Mouse (Mus musculus) layer of hippocampus, postnatal 36 days (tissue): ENCODE results near the gene Gm17349. TPM values are rescaled to one million over a fixed set of nuclear protein-coding genes. Genes with fewer than 3 reads are reported as not detected.

Experiments used
- DNase-seq, 2 experiments: peaks; one replicate each; pipeline ENCODE4 v3.0.0; 2022
- total RNA-seq, 2 experiments: library from RNA; stranded (reverse); gene quantifications; 2 replicates each; pipeline ENCODE4 v1.2.3; 2021

Gm17349 gene
- total RNA-seq, 2 experiments from 2014 or later: 4.1 to 6.3 TPM

DNA sequence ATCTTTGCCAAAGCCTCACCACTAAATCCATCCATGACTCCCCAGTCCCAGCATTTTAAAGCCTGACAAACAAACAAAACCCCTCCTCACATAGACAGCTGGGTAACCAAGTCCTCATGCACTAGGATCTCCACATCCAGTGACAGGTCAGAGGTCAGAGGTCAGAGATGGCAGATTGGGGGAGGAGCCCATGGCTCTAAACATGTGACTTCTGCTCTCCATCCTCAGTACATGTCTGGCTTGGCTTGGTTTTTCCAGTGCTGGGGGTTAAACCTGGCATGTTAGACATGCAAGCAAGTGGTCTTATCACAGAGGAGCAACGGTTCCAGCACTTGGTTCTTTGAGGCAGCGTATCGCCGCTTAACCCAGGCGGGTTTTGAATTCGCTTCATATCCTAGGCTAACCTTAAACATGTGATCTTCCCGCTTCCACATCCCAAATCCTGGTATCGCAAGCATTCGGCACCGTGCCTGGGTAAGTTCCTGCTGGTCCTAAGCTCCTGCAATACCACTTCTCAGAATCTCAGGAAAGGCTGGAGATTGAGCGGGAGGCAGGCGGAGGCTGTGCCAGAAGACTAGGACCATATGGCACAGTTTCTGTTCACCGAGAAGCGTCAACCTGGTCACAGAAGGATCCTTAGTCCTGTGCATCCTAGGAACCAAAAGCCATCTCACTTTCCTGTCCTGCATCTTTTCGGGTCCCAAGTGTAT lies 44.0 kb downstream of the Gm17349 start:
- DNase-seq: no peak

- no peak for DNase-seq
These were observed 46.9 kb downstream of the Gm17349 start for GRCm38 (mm10) chr15:99658437-99658836.

DNA sequence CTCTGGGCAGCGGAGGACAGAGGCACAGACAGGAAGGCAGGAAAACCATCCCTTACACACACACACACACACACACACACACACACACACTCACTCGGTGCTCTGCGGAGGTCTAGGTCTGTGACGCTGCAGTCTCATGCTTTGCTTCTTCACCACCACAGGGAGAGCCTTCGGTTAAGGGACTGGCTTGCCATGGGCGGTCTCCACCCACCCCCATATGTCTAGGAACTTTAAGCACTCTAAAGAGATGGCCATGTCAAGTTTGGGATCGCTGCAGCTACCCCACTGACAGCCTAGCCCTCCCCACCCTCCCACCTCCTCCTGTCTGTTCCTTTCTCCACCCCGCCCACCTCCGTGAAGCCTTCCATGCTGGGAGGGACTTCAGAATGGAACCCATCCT lies 49.3 kb downstream of the Gm17349 start:
- DNase-seq: no peak

- DNase-seq: no peak
These were observed 51.4 kb downstream of the Gm17349 start for GRCm38 (mm10) chr15:99653876-99654275.

- no peak for DNase-seq
These were observed 52.0 kb downstream of the Gm17349 start for GRCm38 (mm10) chr15:99653291-99653690.

Other genes starting within 250 kb of the Gm17349 start
- gene Nckap5l, start 247.7 kb downstream of the Gm17349 start, total RNA-seq: 10 to 100 TPM; 20.3 to 20.9 TPM
- gene Bcdin3d, start 230.8 kb downstream of the Gm17349 start, total RNA-seq: 1 to 10 TPM; 3.9 to 5.0 TPM
- 100 to 1,000 TPM; 373 to 394 TPM for gene Faim2, start 177.3 kb downstream of the Gm17349 start, total RNA-seq
- not detected for gene Aqp2, start 126.4 kb downstream of the Gm17349 start, total RNA-seq
- gene Aqp5, start 114.7 kb downstream of the Gm17349 start, total RNA-seq: not detected
- gene Aqp6, start 104.1 kb downstream of the Gm17349 start, total RNA-seq: under 1 TPM in 1 of 2 experiments, not detected in 1; 0.25 TPM
- 1 to 10 TPM; 5.2 TPM for gene Racgap1, start 53.8 kb downstream of the Gm17349 start, total RNA-seq
- 10 to 100 TPM; 34.4 to 36.3 TPM for gene Asic1, start 35.1 kb downstream of the Gm17349 start, total RNA-seq
- 100 to 1,000 TPM; 106 to 109 TPM for gene Smarcd1, start 3.4 kb downstream of the Gm17349 start, total RNA-seq
- gene Gpd1, start 12.0 kb upstream of the Gm17349 start, total RNA-seq: 100 to 1,000 TPM; 135 to 146 TPM
- 100 to 1,000 TPM; 122 to 134 TPM for gene Cox14, start 20.1 kb upstream of the Gm17349 start, total RNA-seq
- gene Cers5, start 67.4 kb upstream of the Gm17349 start, total RNA-seq: 10 to 100 TPM; 29.6 to 30.2 TPM
- gene Lima1, start 170.0 kb upstream of the Gm17349 start, total RNA-seq: 10 to 100 TPM; 11.6 to 12.4 TPM